Mouse (Mus musculus): ENCODE measurements around the gene Kdm2b. TPM values are rescaled to one million over a fixed set of nuclear protein-coding genes. Genes with fewer than 3 reads are reported as not detected.
A peak's percentile ranks its signal among the peaks of the same experiment; 100 is the strongest.
"Not testable (repeated sequence)": the region's sequence is repeated elsewhere in the genome, so short reads cannot be mapped to it uniquely, and the experiment has no call there.

The Kdm2b gene
- total RNA-seq, 2 experiments from 2014 or later: 23.1 to 23.3 TPM

GRCm38 (mm10) chr5:122985276-122985675 lies 4.3 kb downstream of the Kdm2b start:
- DNase-seq: no peak
- intact Hi-C loops (cut with DNase I): no loop called here

- no peak for DNase-seq
- intact Hi-C loops (cut with DNase I): no loop called here
Observed at GRCm38 (mm10) chr5:122984483-122984882, 5.1 kb downstream of the Kdm2b start.

GRCm38 (mm10) chr5:122978970-122979369 lies 10.7 kb downstream of the Kdm2b start:
- intact Hi-C loops (cut with DNase I): no loop called here
- DNase-seq: no peak

GRCm38 (mm10) chr5:122974701-122975100 lies 14.9 kb downstream of the Kdm2b start:
- intact Hi-C loops (cut with DNase I); DNase-seq: not testable (repeated sequence)

- intact Hi-C loops (cut with DNase I): no loop called here
- no peak for DNase-seq
Observed at GRCm38 (mm10) chr5:122972116-122972515, 17.5 kb downstream of the Kdm2b start.

- intact Hi-C loops (cut with DNase I): no loop called here
- DNase-seq: no peak
Observed at GRCm38 (mm10) chr5:122971438-122971837, 18.2 kb downstream of the Kdm2b start.

GRCm38 (mm10) chr5:122970056-122970455 lies 19.6 kb downstream of the Kdm2b start:
- DNase-seq: no peak
- intact Hi-C loops (cut with DNase I): no loop called here

GRCm38 (mm10) chr5:122968322-122968721 lies 21.3 kb downstream of the Kdm2b start:
- peak; percentile 83 to 90 for DNase-seq

GRCm38 (mm10) chr5:122965427-122965826 lies 24.2 kb downstream of the Kdm2b start:
- no peak for DNase-seq
- intact Hi-C loops (cut with DNase I): loop anchor here (5.0 kb wide), 2 partner anchors 147 to 207 kb away; no protein-coding TSS in a partner anchor

More at GRCm38 (mm10) chr5:122968322-122968721, 21.3 kb downstream of the Kdm2b start:
- intact Hi-C loops (cut with DNase I): loop anchor here (1.0 to 5.0 kb wide), 4 partner anchors 45 to 204 kb away; no protein-coding TSS in a partner anchor

- intact Hi-C loops (cut with DNase I): loop anchor here (5.0 kb wide), 2 partner anchors 147 to 207 kb away; no protein-coding TSS in a partner anchor
- no peak for DNase-seq
Observed at GRCm38 (mm10) chr5:122964853-122965252, 24.8 kb downstream of the Kdm2b start.

GRCm38 (mm10) chr5:122961905-122962304 lies 27.7 kb downstream of the Kdm2b start:
- intact Hi-C loops (cut with DNase I): no loop called here
- no peak for DNase-seq

- intact Hi-C loops (cut with DNase I): no loop called here
Observed at GRCm38 (mm10) chr5:122959391-122959790, 30.2 kb downstream of the Kdm2b start.

GRCm38 (mm10) chr5:122956059-122956458 lies 33.6 kb downstream of the Kdm2b start:
- no peak for DNase-seq
- intact Hi-C loops (cut with DNase I): no loop called here

More at GRCm38 (mm10) chr5:122959391-122959790, 30.2 kb downstream of the Kdm2b start:
- no peak for DNase-seq

- peak; percentile 25 to 31 for DNase-seq
- intact Hi-C loops (cut with DNase I): no loop called here
Observed at GRCm38 (mm10) chr5:122951913-122952641, 37.5 kb downstream of the Kdm2b start.

GRCm38 (mm10) chr5:122951056-122951912 lies 38.3 kb downstream of the Kdm2b start:
- intact Hi-C loops (cut with DNase I): no loop called here
- DNase-seq: peak; percentile 76 to 81

GRCm38 (mm10) chr5:122950329-122950953 lies 39.2 kb downstream of the Kdm2b start:
- intact Hi-C loops (cut with DNase I): no loop called here
- peak; percentile 32 to 49 for DNase-seq

- intact Hi-C loops (cut with DNase I): no loop called here
- DNase-seq: no peak
Observed at GRCm38 (mm10) chr5:122949101-122949500, 40.5 kb downstream of the Kdm2b start.

GRCm38 (mm10) chr5:122947534-122947933 lies 42.1 kb downstream of the Kdm2b start:
- intact Hi-C loops (cut with DNase I): no loop called here
- DNase-seq: no peak

- intact Hi-C loops (cut with DNase I): no loop called here
- peak; percentile 34 to 39 for DNase-seq
Observed at GRCm38 (mm10) chr5:122938676-122939075, 50.9 kb downstream of the Kdm2b start.

- intact Hi-C loops (cut with DNase I): no loop called here
- DNase-seq: peak; percentile 25 to 48
Observed at GRCm38 (mm10) chr5:122937958-122938540, 51.6 kb downstream of the Kdm2b start.

Data from heart, postnatal 10 days (tissue).